Mouse (Mus musculus): ENCODE measurements around the gene Eml2. TPM values are rescaled to one million over a fixed set of nuclear protein-coding genes. Genes with fewer than 3 reads are reported as not detected.

Gene Eml2
- polyA plus RNA-seq, 1 experiment from 2014 or later: 1.5 TPM

GRCm38 (mm10) chr7:19214369-19214768 lies 38.1 kb downstream of the Eml2 start:
- ATAC-seq (ENCODE audit: low FRiP score): no peak

GRCm38 (mm10) chr7:19214940-19215339 lies 38.7 kb downstream of the Eml2 start:
- H3K27me3 ChIP-seq (ENCODE audit: control insufficient read depth, insufficient read depth, low read length): peaks cover 2% of the 10 kb centered on the region; the same call in 1 of the 2 replicates
- H3K9me3 ChIP-seq (ENCODE audit: control insufficient read depth, low read length): no peaks in the 10 kb centered on the region
- H3K36me3 ChIP-seq (ENCODE audit: control insufficient read depth, insufficient read depth, low read length): no peaks in the 10 kb centered on the region
- 71% methylated on average over 9 of the region's 9 CpGs for WGBS
- H3K9ac ChIP-seq (ENCODE audit: low read length): no peak overlapping the region
- H3K27ac ChIP-seq (ENCODE audit: low read depth, low read length): no peak overlapping the region
- no peak for ATAC-seq (ENCODE audit: low FRiP score)
- H3K4me1 ChIP-seq (ENCODE audit: control insufficient read depth, insufficient read depth, low read length): peaks cover 7% of the 10 kb centered on the region; the same call in 1 of the 2 replicates
- H3K4me3 ChIP-seq (ENCODE audit: low read depth, low read length): no peak overlapping the region
- H3K4me2 ChIP-seq: no peak overlapping the region
- no peak for DNase-seq (ENCODE audit: low spot score, missing footprints)

More at GRCm38 (mm10) chr7:19214369-19214768, 38.1 kb downstream of the Eml2 start:
- H3K4me2 ChIP-seq: no peak overlapping the region
- no peak for DNase-seq (ENCODE audit: low spot score, missing footprints)
- no peaks in the 10 kb centered on the region for H3K9me3 ChIP-seq (ENCODE audit: control insufficient read depth, low read length)
- H3K4me1 ChIP-seq (ENCODE audit: control insufficient read depth, insufficient read depth, low read length): peaks cover 7% of the 10 kb centered on the region; the same call in 1 of the 2 replicates
- H3K27me3 ChIP-seq (ENCODE audit: control insufficient read depth, insufficient read depth, low read length): peaks cover 2% of the 10 kb centered on the region; the same call in 1 of the 2 replicates
- no peak overlapping the region for H3K4me3 ChIP-seq (ENCODE audit: low read depth, low read length)
- 81% methylated on average over 7 of the region's 7 CpGs for WGBS
- no peak overlapping the region for H3K27ac ChIP-seq (ENCODE audit: low read depth, low read length)
- H3K9ac ChIP-seq (ENCODE audit: low read length): no peak overlapping the region
- no peaks in the 10 kb centered on the region for H3K36me3 ChIP-seq (ENCODE audit: control insufficient read depth, insufficient read depth, low read length)

- no peak overlapping the region for H3K27ac ChIP-seq (ENCODE audit: low read depth, low read length)
Measured at GRCm38 (mm10) chr7:19217492-19217891, 41.3 kb downstream of the Eml2 start.

GRCm38 (mm10) chr7:19217944-19218343 lies 41.7 kb downstream of the Eml2 start:
- Histone ChIP-seq H3K27ac (ENCODE audit: low read depth, low read length) (no peak overlapping the region), H3K4me1 (ENCODE audit: control insufficient read depth, insufficient read depth, low read length) (no peaks in the 10 kb centered on the region; the same call in 1 of the 2 replicates), H3K9me3 (ENCODE audit: control insufficient read depth, low read length) (no peaks in the 10 kb centered on the region), H3K27me3 (ENCODE audit: control insufficient read depth, insufficient read depth, low read length) (no peaks in the 10 kb centered on the region; the same call in 1 of the 2 replicates), H3K36me3 (ENCODE audit: control insufficient read depth, insufficient read depth, low read length) (no peaks in the 10 kb centered on the region), H3K9ac (ENCODE audit: low read length) (no peak overlapping the region), H3K4me2 (no peak overlapping the region), H3K4me3 (ENCODE audit: low read depth, low read length) (no peak overlapping the region)
- no peak for DNase-seq (ENCODE audit: low spot score, missing footprints)
- WGBS: 27% methylated on average over 2 of the region's 3 CpGs
- no peak for ATAC-seq (ENCODE audit: low FRiP score)

More at GRCm38 (mm10) chr7:19217492-19217891, 41.3 kb downstream of the Eml2 start:
- no peaks in the 10 kb centered on the region for H3K9me3 ChIP-seq (ENCODE audit: control insufficient read depth, low read length)
- no peaks in the 10 kb centered on the region; the same call in 1 of the 2 replicates for H3K27me3 ChIP-seq (ENCODE audit: control insufficient read depth, insufficient read depth, low read length)
- no peak overlapping the region for H3K4me2 ChIP-seq
- no peaks in the 10 kb centered on the region for H3K36me3 ChIP-seq (ENCODE audit: control insufficient read depth, insufficient read depth, low read length)
- H3K4me3 ChIP-seq (ENCODE audit: low read depth, low read length): no peak overlapping the region
- H3K4me1 ChIP-seq (ENCODE audit: control insufficient read depth, insufficient read depth, low read length): peaks cover under 1% of the 10 kb centered on the region; the same call in 1 of the 2 replicates
- ATAC-seq (ENCODE audit: low FRiP score): no peak
- DNase-seq (ENCODE audit: low spot score, missing footprints): no peak
- H3K9ac ChIP-seq (ENCODE audit: low read length): no peak overlapping the region
- WGBS: 69% methylated on average over 5 of the region's 5 CpGs

GRCm38 (mm10) chr7:19220061-19220460 lies 43.8 kb downstream of the Eml2 start:
- no peak overlapping the region for H3K4me2 ChIP-seq
- WGBS: 72% methylated on average over 3 of the region's 3 CpGs
- H3K4me1 ChIP-seq (ENCODE audit: control insufficient read depth, insufficient read depth, low read length): no peaks in the 10 kb centered on the region
- H3K27me3 ChIP-seq (ENCODE audit: control insufficient read depth, insufficient read depth, low read length): no peaks in the 10 kb centered on the region
- no peak for DNase-seq (ENCODE audit: low spot score, missing footprints)
- no peak overlapping the region for H3K27ac ChIP-seq (ENCODE audit: low read depth, low read length)
- no peak for ATAC-seq (ENCODE audit: low FRiP score)
- no peaks in the 10 kb centered on the region for H3K9me3 ChIP-seq (ENCODE audit: control insufficient read depth, low read length)
- no peak overlapping the region for H3K4me3 ChIP-seq (ENCODE audit: low read depth, low read length)
- H3K9ac ChIP-seq (ENCODE audit: low read length): no peak overlapping the region
- H3K36me3 ChIP-seq (ENCODE audit: control insufficient read depth, insufficient read depth, low read length): no peaks in the 10 kb centered on the region

- Histone ChIP-seq H3K4me1 (ENCODE audit: control insufficient read depth, insufficient read depth, low read length) (peaks cover 6% of the 10 kb centered on the region), H3K36me3 (ENCODE audit: control insufficient read depth, insufficient read depth, low read length) (no peaks in the 10 kb centered on the region), H3K9me3 (ENCODE audit: control insufficient read depth, low read length) (no peaks in the 10 kb centered on the region), H3K9ac (ENCODE audit: low read length) (no peak overlapping the region), H3K27me3 (ENCODE audit: control insufficient read depth, insufficient read depth, low read length) (no peaks in the 10 kb centered on the region), H3K27ac (ENCODE audit: low read depth, low read length) (no peak overlapping the region), H3K4me2 (no peak overlapping the region), H3K4me3 (ENCODE audit: low read depth, low read length) (no peak overlapping the region)
- 91% methylated on average over 16 of the region's 16 CpGs for WGBS
- ATAC-seq (ENCODE audit: low FRiP score) (no peak), DNase-seq (ENCODE audit: low spot score, missing footprints) (no peak)
Measured at GRCm38 (mm10) chr7:19222189-19222588, 46.0 kb downstream of the Eml2 start.

GRCm38 (mm10) chr7:19222875-19223274 lies 46.7 kb downstream of the Eml2 start:
- Histone ChIP-seq H3K27ac (ENCODE audit: low read depth, low read length) (no peak overlapping the region), H3K4me3 (ENCODE audit: low read depth, low read length) (no peak overlapping the region), H3K9me3 (ENCODE audit: control insufficient read depth, low read length) (no peaks in the 10 kb centered on the region), H3K36me3 (ENCODE audit: control insufficient read depth, insufficient read depth, low read length) (no peaks in the 10 kb centered on the region), H3K4me2 (no peak overlapping the region), H3K9ac (ENCODE audit: low read length) (no peak overlapping the region), H3K27me3 (ENCODE audit: control insufficient read depth, insufficient read depth, low read length) (no peaks in the 10 kb centered on the region), H3K4me1 (ENCODE audit: control insufficient read depth, insufficient read depth, low read length) (peaks cover 9% of the 10 kb centered on the region)
- ATAC-seq (ENCODE audit: low FRiP score): no peak
- no peak for DNase-seq (ENCODE audit: low spot score, missing footprints)
- WGBS: 89% methylated on average over 14 of the region's 14 CpGs

- H3K9me3 ChIP-seq (ENCODE audit: control insufficient read depth, low read length): no peaks in the 10 kb centered on the region
- WGBS: 78% methylated on average over 4 of the region's 4 CpGs
- no peak for ATAC-seq (ENCODE audit: low FRiP score)
Measured at GRCm38 (mm10) chr7:19224933-19225332, 48.7 kb downstream of the Eml2 start.

GRCm38 (mm10) chr7:19226817-19227797 lies 50.9 kb downstream of the Eml2 start:
- Histone ChIP-seq H3K4me1 (ENCODE audit: control insufficient read depth, insufficient read depth, low read length) (peaks cover 15% of the 10 kb centered on the region), H3K36me3 (ENCODE audit: control insufficient read depth, insufficient read depth, low read length) (no peaks in the 10 kb centered on the region), H3K9ac (ENCODE audit: low read length) (peak overlapping the region; percentile 60), H3K4me2 (peak overlapping the region; percentile 78), H3K27ac (ENCODE audit: low read depth, low read length) (peak overlapping the region; percentile 45), H3K27me3 (ENCODE audit: control insufficient read depth, insufficient read depth, low read length) (no peaks in the 10 kb centered on the region), H3K4me3 (ENCODE audit: low read depth, low read length) (peak overlapping the region; percentile 60), H3K9me3 (ENCODE audit: control insufficient read depth, low read length) (no peaks in the 10 kb centered on the region)
- ATAC-seq (ENCODE audit: low FRiP score) (peak; percentile 40), DNase-seq (ENCODE audit: low spot score, missing footprints) (peak; percentile 91)
- 21% methylated on average over 20 of the region's 20 CpGs for WGBS

More at GRCm38 (mm10) chr7:19224933-19225332, 48.7 kb downstream of the Eml2 start:
- Histone ChIP-seq H3K4me3 (ENCODE audit: low read depth, low read length) (no peak overlapping the region), H3K9ac (ENCODE audit: low read length) (no peak overlapping the region), H3K36me3 (ENCODE audit: control insufficient read depth, insufficient read depth, low read length) (no peaks in the 10 kb centered on the region), H3K27ac (ENCODE audit: low read depth, low read length) (no peak overlapping the region), H3K27me3 (ENCODE audit: control insufficient read depth, insufficient read depth, low read length) (no peaks in the 10 kb centered on the region), H3K4me2 (no peak overlapping the region), H3K4me1 (ENCODE audit: control insufficient read depth, insufficient read depth, low read length) (peaks cover 15% of the 10 kb centered on the region)
- no peak for DNase-seq (ENCODE audit: low spot score, missing footprints)

Data from midbrain, embryonic 11.5 days (tissue).